Mouse (Mus musculus) layer of hippocampus, adult 8-10 months (tissue): ENCODE measurements around the gene Atp13a3. TPM values are rescaled to one million over a fixed set of nuclear protein-coding genes. Genes with fewer than 3 reads are reported as not detected.
"Not testable (repeated sequence)": the region's sequence is repeated elsewhere in the genome, so short reads cannot be mapped to it uniquely, and the experiment has no call there.

ENCODE experiments used
- DNase-seq, 2 experiments: peaks; one replicate each; pipeline ENCODE4 v3.0.0; 2022; ENCODE audit warnings: low spot score in 2 of 2
- total RNA-seq, 4 experiments: library from RNA; stranded (reverse); gene quantifications; 2 replicates each; pipeline ENCODE4 v1.2.4; 2022

Gene Atp13a3
- total RNA-seq, 4 experiments from 2014 or later, result 63.5 to 84.2 (median 66.8) TPM

- DNase-seq, result not testable (repeated sequence)
Observed at GRCm38 (mm10) chr16:30353489-30353888, 52.3 kb downstream of the Atp13a3 start.

GRCm38 (mm10) chr16:30314236-30314635, 91.5 kb downstream of the Atp13a3 start:
- no peak for DNase-seq

- DNase-seq, result no peak
Observed at GRCm38 (mm10) chr16:30310647-30311046, 95.1 kb downstream of the Atp13a3 start, which contains the start of gene Gp5. TSS of gene Gp5 (minus strand) at chr16:30310779.

GRCm38 (mm10) chr16:30310171-30310515, 95.6 kb downstream of the Atp13a3 start:
- DNase-seq, result no peak

GRCm38 (mm10) chr16:30309395-30310170, 96.2 kb downstream of the Atp13a3 start:
- DNase-seq, result peak in 1 of 2 experiments; percentile 19

- DNase-seq, result peak in 1 of 2 experiments; percentile 58
Observed at GRCm38 (mm10) chr16:30308616-30309394, 97.0 kb downstream of the Atp13a3 start.

GRCm38 (mm10) chr16:30307961-30308615, 97.7 kb downstream of the Atp13a3 start:
- no peak for DNase-seq

- no peak for DNase-seq
Observed at GRCm38 (mm10) chr16:30307306-30307705, 98.5 kb downstream of the Atp13a3 start.

GRCm38 (mm10) chr16:30306102-30306501, 99.7 kb downstream of the Atp13a3 start:
- no peak for DNase-seq

- no peak for DNase-seq
Observed at GRCm38 (mm10) chr16:30304236-30304635, 101.5 kb downstream of the Atp13a3 start.

- DNase-seq, result no peak
Observed at GRCm38 (mm10) chr16:30303411-30303810, 102.4 kb downstream of the Atp13a3 start.

- DNase-seq, result no peak
Observed at GRCm38 (mm10) chr16:30302686-30303085, 103.1 kb downstream of the Atp13a3 start.

- no peak for DNase-seq
Observed at GRCm38 (mm10) chr16:30299711-30300277, 106.0 kb downstream of the Atp13a3 start.

GRCm38 (mm10) chr16:30297450-30297849, 108.3 kb downstream of the Atp13a3 start:
- no peak for DNase-seq

GRCm38 (mm10) chr16:30296601-30297275, 109.0 kb downstream of the Atp13a3 start:
- DNase-seq, result no peak

- DNase-seq, result no peak
Observed at GRCm38 (mm10) chr16:30295106-30295505, 110.7 kb downstream of the Atp13a3 start.

GRCm38 (mm10) chr16:30290436-30290835, 115.3 kb downstream of the Atp13a3 start:
- no peak for DNase-seq

- no peak for DNase-seq
Observed at GRCm38 (mm10) chr16:30285701-30286100, 120.1 kb downstream of the Atp13a3 start.

GRCm38 (mm10) chr16:30283743-30284337, 121.9 kb downstream of the Atp13a3 start:
- DNase-seq, result no peak

- no peak for DNase-seq
Observed at GRCm38 (mm10) chr16:30282844-30283495, 122.8 kb downstream of the Atp13a3 start, which contains the start of gene Lrrc15. TSS of gene Lrrc15 (minus strand) at chr16:30283256.
